Mouse (Mus musculus) midbrain, embryonic 14.5 days (tissue): ENCODE measurements around the gene Gm10181. TPM values are rescaled to one million over a fixed set of nuclear protein-coding genes. Genes with fewer than 3 reads are reported as not detected.
"Not testable (repeated sequence)": the region's sequence is repeated elsewhere in the genome, so short reads cannot be mapped to it uniquely, and the experiment has no call there.

Experiments
- ATAC-seq: fragments of 200-750 bp; cut with Nextera tagmentation; 2 replicates; pipeline ENCODE4 v1.8.0; 2017; ENCODE audit warnings: moderate number of reproducible peaks, moderate library complexity; ENCODE audit not compliant: low FRiP score, low TSS enrichment
- DNase-seq: peaks from one replicate; pipeline ENCODE4 v3.0.0-alpha.2; 2015
- H3K27ac ChIP-seq: fragments of 300-500 bp; sonication (generic); replicated peaks from 2 replicates; pipeline ENCODE4 v1.5.1; 2014; ENCODE audit warnings: mild to moderate bottlenecking, low read depth, low read length, moderate library complexity
- H3K27me3 ChIP-seq: fragments of 300-500 bp; sonication (generic); 2 replicates; pipeline ENCODE4 v1.6.1; 2014; ENCODE audit warnings: low read length, control low read depth, mixed read lengths; ENCODE audit not compliant: control insufficient read depth, insufficient read depth
- H3K36me3 ChIP-seq: fragments of 300-500 bp; sonication (generic); 2 replicates; pipeline ENCODE4 v1.6.1; 2014; ENCODE audit warnings: low read length, control low read depth; ENCODE audit not compliant: control insufficient read depth, insufficient read depth
- H3K4me1 ChIP-seq: fragments of 300-500 bp; sonication (generic); 2 replicates; pipeline ENCODE4 v1.6.1; 2014; ENCODE audit warnings: mild to moderate bottlenecking, antibody characterized with exemption, low read length, control low read depth; ENCODE audit not compliant: control insufficient read depth, insufficient read depth
- H3K4me2 ChIP-seq: fragments of 300-500 bp; sonication (generic); 2 replicates; pipeline ENCODE4 v1.6.1; 2014; ENCODE audit warnings: mild to moderate bottlenecking, low read length, moderate library complexity
- H3K4me3 ChIP-seq: fragments of 300-500 bp; sonication (generic); replicated peaks from 2 replicates; pipeline ENCODE4 v1.5.1; 2014; ENCODE audit warnings: low read depth, low read length
- H3K9ac ChIP-seq: fragments of 300-500 bp; sonication (generic); replicated peaks from 2 replicates; pipeline ENCODE4 v1.6.1; 2014; ENCODE audit warnings: mild to moderate bottlenecking, low read length, moderate library complexity
- H3K9me3 ChIP-seq: fragments of 300-500 bp; sonication (generic); 2 replicates; pipeline ENCODE4 v1.6.1; 2016; ENCODE audit warnings: low read length, control low read depth, mixed read lengths; ENCODE audit not compliant: control insufficient read depth
- WGBS: fragments of 180-500 bp; shearing (Covaris S2); extraction: QIAGEN DNeasy Blood & Tissue Kit; methylation state at CpG from one replicate; pipeline ENCODE4 v1.1.7; 2014; 5-methylcytosine and 5-hydroxymethylcytosine counted together
- polyA plus RNA-seq: library from polyadenylated mRNA; unstranded; fragments of >200 nt; fragmentation: Nextera tagmentation; extraction: Ambion mirVana; gene quantifications from 2 replicates; pipeline ENCODE4 v1.2.1, GENCODE M21; 2014

Gene Gm10181
- polyA plus RNA-seq, 1 experiment from 2014 or later: not detected

- no peak overlapping the region for H3K4me2 ChIP-seq
- no peak overlapping the region for H3K27ac ChIP-seq
- 60% methylated on average over 2 of the region's 3 CpGs for WGBS
- no peak for ATAC-seq
- no peaks in the 10 kb centered on the region for H3K9me3 ChIP-seq
- no peaks in the 10 kb centered on the region for H3K4me1 ChIP-seq
- DNase-seq: no peak
- no peak overlapping the region for H3K4me3 ChIP-seq
- no peaks in the 10 kb centered on the region for H3K27me3 ChIP-seq
- H3K36me3 ChIP-seq: no peaks in the 10 kb centered on the region
- H3K9ac ChIP-seq: no peak overlapping the region
Observed at GRCm38 (mm10) chr9:25058726-25059125, 30.5 kb upstream of the Gm10181 start.

- Histone ChIP-seq H3K9me3 (no peaks in the 10 kb centered on the region), H3K27ac (no peak overlapping the region), H3K4me3 (no peak overlapping the region), H3K9ac (no peak overlapping the region), H3K4me1 (no peaks in the 10 kb centered on the region), H3K36me3 (no peaks in the 10 kb centered on the region), H3K27me3 (no peaks in the 10 kb centered on the region), H3K4me2 (no peak overlapping the region)
- WGBS: 91% methylated on average over 1 of the region's 1 CpGs
- ATAC-seq: no peak
- DNase-seq: no peak
Observed at GRCm38 (mm10) chr9:25072666-25073065, 16.6 kb upstream of the Gm10181 start.

GRCm38 (mm10) chr9:25075977-25076376 is 13.2 kb upstream of the Gm10181 start:
- Histone ChIP-seq H3K36me3 (no peaks in the 10 kb centered on the region), H3K9me3 (no peaks in the 10 kb centered on the region), H3K4me2 (no peak overlapping the region), H3K4me1 (no peaks in the 10 kb centered on the region), H3K9ac (no peak overlapping the region), H3K4me3 (no peak overlapping the region), H3K27ac (no peak overlapping the region), H3K27me3 (no peaks in the 10 kb centered on the region)
- DNase-seq (no peak), ATAC-seq (no peak)
- 73% methylated on average over 3 of the region's 3 CpGs for WGBS

- Histone ChIP-seq H3K27me3 (no peaks in the 10 kb centered on the region), H3K27ac (no peak overlapping the region), H3K9ac (no peak overlapping the region), H3K36me3 (no peaks in the 10 kb centered on the region), H3K9me3 (no peaks in the 10 kb centered on the region), H3K4me1 (no peaks in the 10 kb centered on the region), H3K4me3 (no peak overlapping the region), H3K4me2 (no peak overlapping the region)
- ATAC-seq: no peak
- no peak for DNase-seq
- 97% methylated on average over 1 of the region's 1 CpGs for WGBS
Observed at GRCm38 (mm10) chr9:25076505-25076904, 12.7 kb upstream of the Gm10181 start.

- Histone ChIP-seq H3K27me3 (no peaks in the 10 kb centered on the region), H3K4me3 (no peak overlapping the region), H3K27ac (no peak overlapping the region), H3K9ac (no peak overlapping the region), H3K9me3 (no peaks in the 10 kb centered on the region), H3K4me2 (no peak overlapping the region), H3K36me3 (no peaks in the 10 kb centered on the region), H3K4me1 (no peaks in the 10 kb centered on the region)
- ATAC-seq (no peak), DNase-seq (no peak)
- WGBS: 68% methylated on average over 1 of the region's 1 CpGs
Observed at GRCm38 (mm10) chr9:25090853-25091252, 1.6 kb downstream of the Gm10181 start.

GRCm38 (mm10) chr9:25102881-25103280 is 13.7 kb downstream of the Gm10181 start:
- WGBS: 90% methylated on average over 1 of the region's 1 CpGs
- Histone ChIP-seq H3K4me1 (no peaks in the 10 kb centered on the region), H3K4me3 (no peak overlapping the region), H3K9ac (no peak overlapping the region), H3K4me2 (no peak overlapping the region), H3K27me3 (no peaks in the 10 kb centered on the region), H3K9me3 (peaks cover 7% of the 10 kb centered on the region; the same call in 1 of the 2 replicates), H3K27ac (no peak overlapping the region), H3K36me3 (peaks cover 28% of the 10 kb centered on the region)
- ATAC-seq (no peak), DNase-seq (no peak)

- no peaks in the 10 kb centered on the region for H3K4me1 ChIP-seq
- H3K27me3 ChIP-seq: no peaks in the 10 kb centered on the region
- no peak overlapping the region for H3K27ac ChIP-seq
- 0 out of 2 replicates have a peak, but pooled peaks have one; percentile 46 for ATAC-seq
- peak; percentile 62 for DNase-seq
- H3K4me2 ChIP-seq: no peak overlapping the region
- peaks cover 7% of the 10 kb centered on the region; the same call in 1 of the 2 replicates for H3K9me3 ChIP-seq
- H3K4me3 ChIP-seq: no peak overlapping the region
- peaks cover 41% of the 10 kb centered on the region for H3K36me3 ChIP-seq
- H3K9ac ChIP-seq: no peak overlapping the region
Observed at GRCm38 (mm10) chr9:25104638-25105037, 15.4 kb downstream of the Gm10181 start.

- DNase-seq, H3K9ac ChIP-seq, H3K4me2 ChIP-seq, H3K4me1 ChIP-seq, H3K27me3 ChIP-seq, ATAC-seq, H3K9me3 ChIP-seq, H3K27ac ChIP-seq, H3K4me3 ChIP-seq: not testable (repeated sequence)
- WGBS: 97% methylated on average over 1 of the region's 1 CpGs
- peaks cover 31% of the 10 kb centered on the region for H3K36me3 ChIP-seq
Observed at GRCm38 (mm10) chr9:25123590-25123989, 34.4 kb downstream of the Gm10181 start.

GRCm38 (mm10) chr9:25124048-25124447 is 34.8 kb downstream of the Gm10181 start:
- H3K4me1 ChIP-seq: no peaks in the 10 kb centered on the region
- no peaks in the 10 kb centered on the region for H3K27me3 ChIP-seq
- DNase-seq (no peak), ATAC-seq (no peak)
- 96% methylated on average over 2 of the region's 2 CpGs for WGBS
- no peak overlapping the region for H3K4me2 ChIP-seq
- H3K4me3 ChIP-seq: no peak overlapping the region
- H3K9me3 ChIP-seq: no peaks in the 10 kb centered on the region
- no peak overlapping the region for H3K27ac ChIP-seq
- no peak overlapping the region for H3K9ac ChIP-seq
- peaks cover 29% of the 10 kb centered on the region for H3K36me3 ChIP-seq
